Mouse (Mus musculus) cerebellum, postnatal 36 days (tissue): ENCODE data around the gene Olfr731.

Source experiments
- DNase-seq, 2 experiments: peaks; one replicate each; pipeline ENCODE4 v3.0.0; 2021 to 2022; ENCODE audit warnings: mixed read lengths in 2 of 2

Olfr731 gene

DNA sequence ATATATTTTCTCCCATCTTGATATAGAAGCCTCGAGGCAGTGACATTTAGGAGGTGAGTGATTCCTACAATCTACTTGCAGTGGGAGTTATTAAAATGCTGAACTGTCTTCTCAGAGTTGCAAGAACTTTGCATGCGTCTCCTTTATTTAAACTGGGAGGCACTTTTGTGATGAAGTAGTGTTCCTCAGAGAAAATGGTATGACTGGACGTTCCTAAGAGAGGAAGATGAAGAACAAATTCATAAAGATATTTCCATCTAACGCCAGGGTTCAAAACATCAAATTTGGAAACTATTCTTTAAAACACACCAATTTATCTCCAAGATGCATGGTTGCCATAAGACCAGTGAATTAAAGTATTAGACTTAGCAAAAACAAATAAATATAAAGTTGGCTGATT, at the start of gene Olfr731:
Gene Olfr731 (minus strand): TSS at position 101 of the 400 bp plus-strand sequence.
- no peak for DNase-seq

DNA sequence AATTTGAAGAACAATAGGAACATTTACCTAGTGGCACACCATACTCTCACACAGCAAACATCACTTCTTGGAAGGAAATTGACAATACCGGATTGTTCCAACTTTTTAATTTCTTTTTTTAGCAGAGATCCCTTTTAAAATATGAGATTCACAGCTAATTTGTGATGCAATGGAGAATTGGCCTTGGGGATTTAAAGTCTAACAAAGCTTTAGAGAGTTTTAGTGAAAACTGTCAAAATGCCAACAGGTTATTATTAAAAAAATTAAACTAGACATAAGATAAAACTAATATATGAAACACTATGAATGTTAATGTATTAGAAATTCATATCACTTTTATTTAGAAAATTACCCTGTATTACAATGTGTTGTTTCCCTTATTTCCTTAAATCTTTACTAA, 42.4 kb upstream of the Olfr731 start, which contains the start of gene Olfr732:
Gene Olfr732 (minus strand): TSS at position 101 of the 400 bp plus-strand sequence.
- DNase-seq = no peak

DNA sequence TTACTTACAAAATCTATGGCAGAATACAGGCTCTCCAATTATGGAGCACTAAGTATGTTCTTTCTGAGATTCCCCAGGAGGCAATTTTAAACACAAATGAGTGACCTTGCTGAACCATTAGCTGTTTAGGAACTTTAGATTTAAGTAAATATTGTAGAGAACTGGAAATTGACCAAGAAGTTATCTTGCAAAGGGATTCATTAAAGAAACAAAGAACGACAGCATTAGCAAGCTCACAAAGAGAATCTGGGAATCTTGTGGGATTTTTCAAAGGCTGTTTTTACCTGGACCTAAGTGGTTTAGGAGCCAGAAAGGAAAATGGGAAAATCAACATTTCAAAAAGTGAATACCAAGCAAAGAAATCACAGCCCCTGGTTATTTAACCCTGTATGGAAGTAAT, 53.6 kb downstream of the Olfr731 start, which contains the start of gene Olfr730:
Gene Olfr730 (minus strand): TSS at position 101 of the 400 bp plus-strand sequence.
- DNase-seq = no peak
